In the genomic region with DNA sequence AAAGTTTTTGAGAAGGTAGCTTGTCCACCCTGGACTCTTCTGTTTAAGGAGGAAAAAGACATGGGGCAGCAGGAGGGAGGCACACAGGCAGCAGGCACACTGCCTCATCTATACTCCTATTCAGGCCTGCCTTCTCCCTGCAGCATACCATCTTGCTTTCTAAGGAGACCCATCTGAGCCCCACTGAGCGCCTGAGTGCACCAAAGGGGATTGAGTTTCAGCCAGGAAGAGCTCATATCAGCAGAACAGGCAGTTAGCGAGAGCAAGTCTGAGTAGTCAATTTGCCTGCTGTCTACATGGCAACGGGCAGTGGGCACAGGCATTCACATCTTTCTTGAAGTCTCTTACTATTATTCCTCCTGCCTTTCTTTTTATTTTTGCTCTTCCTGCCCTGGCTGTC, we compare ENCODE assay signal across 27 mouse cellular contexts. TPM values are rescaled to one million over a fixed set of nuclear protein-coding genes. Genes with fewer than 3 reads are reported as not detected.
A peak's percentile ranks its signal among the peaks of the same experiment; 100 is the strongest.
DNase-seq lines count a peak whose midpoint lies in the region; ATAC-seq and TF ChIP-seq lines count a peak whose summit lies in the region.
"Had no signal": no experiment of that assay in that cellular context is flagged by ENCODE, and none has a peak within 500 bp of the region (broad histone marks: within the 10 kb centered on the region; RNA-seq: fewer than 3 reads in every experiment).

No protein-coding gene starts in this region.

- H3K4me2 ChIP-seq in hindbrain, postnatal 0 days (ENCODE audit: low read depth, low read length): no peak overlapping the region
- H3K4me2 ChIP-seq in kidney, embryonic 15.5 days: no peak overlapping the region
- H3K4me2 ChIP-seq in embryonic facial prominence, embryonic 14.5 days (ENCODE audit: low read depth, low read length): no peak overlapping the region
- H3K4me2 ChIP-seq: embryonic facial prominence, embryonic 15.5 days; forebrain, embryonic 12.5 days; forebrain, embryonic 15.5 days; heart, embryonic 13.5 days; hindbrain, embryonic 13.5 days had no signal

- H3K4me1 ChIP-seq in hindbrain, embryonic 10.5 days (replicated peaks): peaks cover 8% of the 10 kb centered on the region; the same call in 1 of the 2 replicates
- no peaks in the 10 kb centered on the region for H3K4me1 ChIP-seq in hindbrain, postnatal 0 days (ENCODE audit: insufficient read depth, low read length)
- H3K4me1 ChIP-seq in kidney, embryonic 15.5 days: peaks cover 14% of the 10 kb centered on the region; the same call in 1 of the 2 replicates
- peaks cover 46% of the 10 kb centered on the region for H3K4me1 ChIP-seq in megakaryocyte, embryonic 14.5 days
- H3K4me1 ChIP-seq in embryonic facial prominence, embryonic 14.5 days (ENCODE audit: control insufficient read depth, insufficient read depth, low read length): no peaks in the 10 kb centered on the region
- H3K4me1 ChIP-seq: forebrain, embryonic 12.5 days; forebrain, embryonic 15.5 days; hindbrain, embryonic 13.5 days had no signal

- no peaks in the 10 kb centered on the region for H3K27me3 ChIP-seq in hindbrain, embryonic 10.5 days (ENCODE audit: insufficient read depth, poor library complexity, severe bottlenecking)
- no peaks in the 10 kb centered on the region for H3K27me3 ChIP-seq in hindbrain, postnatal 0 days (ENCODE audit: insufficient read depth, low read length)
- no peaks in the 10 kb centered on the region for H3K27me3 ChIP-seq in kidney, embryonic 15.5 days
- H3K27me3 ChIP-seq in megakaryocyte, embryonic 14.5 days (replicated peaks): no peaks in the 10 kb centered on the region
- H3K27me3 ChIP-seq in embryonic facial prominence, embryonic 14.5 days (replicated peaks; ENCODE audit: control insufficient read depth, insufficient read depth, low read length): no peaks in the 10 kb centered on the region
- H3K27me3 ChIP-seq: CH12.LX; embryonic facial prominence, embryonic 15.5 days; forebrain, embryonic 12.5 days; forebrain, embryonic 15.5 days; heart, embryonic 13.5 days; hindbrain, embryonic 13.5 days; Patski had no signal

- no peak overlapping the region for H3K4me3 ChIP-seq in hindbrain, embryonic 10.5 days
- no peak overlapping the region for H3K4me3 ChIP-seq in hindbrain, postnatal 0 days (ENCODE audit: low read length)
- H3K4me3 ChIP-seq in kidney, embryonic 15.5 days (replicated peaks): no peak overlapping the region
- peak overlapping the region; percentile 16 for H3K4me3 ChIP-seq in megakaryocyte, embryonic 14.5 days (replicated peaks)
- H3K4me3 ChIP-seq in embryonic facial prominence, embryonic 14.5 days (ENCODE audit: low read depth, low read length): no peak overlapping the region
- H3K4me3 ChIP-seq: embryonic facial prominence, embryonic 15.5 days; forebrain, embryonic 12.5 days; forebrain, embryonic 15.5 days; heart, adult 2 months; heart, embryonic 10.5 days; heart, embryonic 13.5 days; hindbrain, embryonic 13.5 days had no signal

- no peaks in the 10 kb centered on the region for H3K36me3 ChIP-seq in hindbrain, embryonic 10.5 days
- H3K36me3 ChIP-seq in hindbrain, postnatal 0 days (ENCODE audit: insufficient read depth, low read length): no peaks in the 10 kb centered on the region
- H3K36me3 ChIP-seq in kidney, embryonic 15.5 days: no peaks in the 10 kb centered on the region
- peaks cover 28% of the 10 kb centered on the region for H3K36me3 ChIP-seq in megakaryocyte, embryonic 14.5 days (replicated peaks; ENCODE audit: low read length)
- no peaks in the 10 kb centered on the region for H3K36me3 ChIP-seq in embryonic facial prominence, embryonic 14.5 days (ENCODE audit: control insufficient read depth, insufficient read depth, low read length)
- H3K36me3 ChIP-seq: embryonic facial prominence, embryonic 15.5 days; forebrain, embryonic 12.5 days; forebrain, embryonic 15.5 days; G1E; heart, embryonic 10.5 days; heart, embryonic 13.5 days; hindbrain, embryonic 13.5 days had no signal

- ATAC-seq in hindbrain, postnatal 0 days: no peak; the same call in 1 of the 2 replicates
- peak; percentile 73 for ATAC-seq in kidney, embryonic 15.5 days (replicated peaks; ENCODE audit: low FRiP score)
- ATAC-seq in megakaryocyte, adult 5-6 weeks (ENCODE audit: poor library complexity, severe bottlenecking): no peak
- no peak for ATAC-seq in embryonic facial prominence, embryonic 14.5 days (ENCODE audit: low read depth)
- ATAC-seq: forebrain, embryonic 15.5 days; Patski had no signal

- WGBS in hindbrain, embryonic 10.5 days: 28% methylated on average over 3 of the region's 3 CpGs
- WGBS in hindbrain, postnatal 0 days: 17% methylated on average over 3 of the region's 3 CpGs
- 24% methylated on average over 3 of the region's 3 CpGs for WGBS in kidney, embryonic 15.5 days
- 36% methylated on average over 3 of the region's 3 CpGs for WGBS in embryonic facial prominence, embryonic 14.5 days

- H3K9ac ChIP-seq in hindbrain, postnatal 0 days (replicated peaks; ENCODE audit: low read length): no peak overlapping the region
- H3K9ac ChIP-seq in kidney, embryonic 15.5 days: no peak overlapping the region
- no peak overlapping the region for H3K9ac ChIP-seq in embryonic facial prominence, embryonic 14.5 days (ENCODE audit: low read depth, low read length)
- H3K9ac ChIP-seq: embryonic facial prominence, embryonic 15.5 days; forebrain, embryonic 12.5 days; forebrain, embryonic 15.5 days; heart, embryonic 13.5 days; hindbrain, embryonic 13.5 days had no signal

- TF ChIP-seq CTCF in hindbrain, postnatal 0 days (IDR thresholded peaks at IDR 0.05; ENCODE audit: low read depth): no peak

- DNase-seq in hindbrain, embryonic 10.5 days (ENCODE audit: low spot score): peak; percentile 18
- no peak for DNase-seq in hindbrain, postnatal 0 days (ENCODE audit: low spot score)
- no peak for DNase-seq in kidney, adult 8-10 months
- peak; percentile 8 for DNase-seq in embryonic facial prominence, embryonic 14.5 days (ENCODE audit: low spot score)
- DNase-seq: adrenal gland, postnatal 10 days; adrenal gland, postnatal 36 days; B cell, adult 2 months; cerebellum, adult 18-20 months; cerebellum, adult 9-10 months; cerebellum, postnatal 14 days; gastrocnemius, postnatal 10 days; gastrocnemius, postnatal 36 days; heart, adult 2 months; heart, postnatal 14 days; heart, postnatal 4 days had no signal

- no peak overlapping the region for H3K27ac ChIP-seq in hindbrain, embryonic 10.5 days
- H3K27ac ChIP-seq in hindbrain, postnatal 0 days: no peak overlapping the region
- peak overlapping the region; percentile 28 for H3K27ac ChIP-seq in kidney, embryonic 15.5 days
- H3K27ac ChIP-seq in embryonic facial prominence, embryonic 14.5 days (replicated peaks; ENCODE audit: low read depth, low read length): no peak overlapping the region
- H3K27ac ChIP-seq: embryonic facial prominence, embryonic 15.5 days; forebrain, embryonic 12.5 days; forebrain, embryonic 15.5 days; heart, adult 2 months; heart, embryonic 10.5 days; heart, embryonic 13.5 days; hindbrain, embryonic 13.5 days had no signal

- no peaks in the 10 kb centered on the region for H3K9me3 ChIP-seq in hindbrain, embryonic 10.5 days
- no peaks in the 10 kb centered on the region for H3K9me3 ChIP-seq in hindbrain, postnatal 0 days (ENCODE audit: low read length)
- H3K9me3 ChIP-seq in kidney, embryonic 15.5 days (replicated peaks): no peaks in the 10 kb centered on the region; the same call in 1 of the 2 replicates
- peaks cover 18% of the 10 kb centered on the region for H3K9me3 ChIP-seq in megakaryocyte, embryonic 14.5 days
- no peaks in the 10 kb centered on the region for H3K9me3 ChIP-seq in embryonic facial prominence, embryonic 14.5 days (ENCODE audit: control insufficient read depth, low read length)
- H3K9me3 ChIP-seq: embryonic facial prominence, embryonic 15.5 days; forebrain, embryonic 12.5 days; forebrain, embryonic 15.5 days; heart, embryonic 10.5 days; heart, embryonic 13.5 days; hindbrain, embryonic 13.5 days had no signal

RNA-seq across cellular contexts. Expression of gene Clint1, which starts 5.8 kb away (rescaled TPM):
- 59.1 and 62.2 TPM in 2 replicates for polyA plus RNA-seq in hindbrain, embryonic 10.5 days (2016; fragmentation: Nextera tagmentation; extraction: Ambion mirVana)
- total RNA-seq in hindbrain, postnatal 0 days (2014; rRNA removed): 26.5 and 30.4 TPM in 2 replicates
- 31.0 and 31.8 TPM in 2 replicates for polyA plus RNA-seq in hindbrain, postnatal 0 days (2015; fragmentation: Nextera tagmentation; extraction: Ambion mirVana)
- polyA plus RNA-seq in kidney, embryonic 15.5 days (2015; fragmentation: Nextera tagmentation; extraction: Ambion mirVana): 97.8 and 102 TPM in 2 replicates
- polyA plus RNA-seq in megakaryocyte, embryonic 14.5 days (2012; ENCODE audit: insufficient read depth, low replicate concordance): 38.7 and 59.4 TPM in 2 replicates
- total RNA-seq in megakaryocyte, adult 5-6 weeks (2015): 146 and 147 TPM in 2 replicates
- 172 and 194 TPM in 2 replicates for total RNA-seq in megakaryocyte, adult 5-6 weeks (2017)
- polyA plus RNA-seq in embryonic facial prominence, embryonic 14.5 days (2014; fragmentation: Nextera tagmentation; extraction: Ambion mirVana): 79.1 and 81.0 TPM in 2 replicates

Comparison
In these comparisons a context has a peak if more than half of its experiments do, and no peak if none do; other contexts are left out.
1. DNase-seq: peak in hindbrain, embryonic 10.5 days (single experiment) and embryonic facial prominence, embryonic 14.5 days (single experiment); none in hindbrain, postnatal 0 days (single experiment) and kidney, adult 8-10 months (0 of 2).